Comparison of ENCODE assay signal across 28 mouse cellular contexts in the genomic region with DNA sequence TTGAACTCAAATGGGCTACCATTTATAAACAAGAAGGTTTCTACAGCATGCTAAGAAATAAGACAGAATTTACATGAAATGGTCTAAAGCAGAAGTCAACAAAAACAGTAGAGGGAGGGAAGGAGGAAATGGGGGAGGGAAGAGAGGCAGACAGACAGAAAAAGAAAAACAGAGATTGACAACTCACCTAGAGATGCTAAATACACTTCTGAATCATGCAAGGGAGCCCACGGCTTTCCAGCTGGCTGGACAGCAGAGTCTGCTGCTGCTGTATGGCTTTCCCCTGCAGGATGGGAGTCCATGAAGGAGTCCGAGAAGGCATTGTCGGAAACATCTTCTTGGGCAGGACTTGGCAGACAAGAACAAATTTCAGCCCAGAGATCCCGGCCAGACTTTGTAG.
"Had no signal": no experiment of that assay in that cellular context is flagged by ENCODE, and none has a peak within 500 bp of the region (broad histone marks: within the 10 kb centered on the region; RNA-seq: fewer than 3 reads in every experiment).

No protein-coding gene starts in this region.

- H3K4me2 ChIP-seq: embryonic facial prominence, embryonic 12.5 days; embryonic facial prominence, embryonic 13.5 days; embryonic facial prominence, embryonic 15.5 days; forebrain, embryonic 12.5 days; forebrain, embryonic 13.5 days; forebrain, embryonic 15.5 days had no signal

- H3K9me3 ChIP-seq: embryonic facial prominence, embryonic 10.5 days; embryonic facial prominence, embryonic 12.5 days; embryonic facial prominence, embryonic 13.5 days; embryonic facial prominence, embryonic 15.5 days; forebrain, embryonic 10.5 days; forebrain, embryonic 12.5 days; forebrain, embryonic 13.5 days; forebrain, embryonic 15.5 days had no signal

- H3K27ac ChIP-seq: embryonic facial prominence, embryonic 10.5 days; embryonic facial prominence, embryonic 12.5 days; embryonic facial prominence, embryonic 13.5 days; embryonic facial prominence, embryonic 15.5 days; forebrain, embryonic 10.5 days; forebrain, embryonic 12.5 days; forebrain, embryonic 13.5 days; forebrain, embryonic 15.5 days; gastrocnemius, adult 2 months had no signal

- ATAC-seq: forebrain, embryonic 13.5 days; forebrain, embryonic 14.5 days; forebrain, embryonic 15.5 days; forebrain, embryonic 16.5 days; forebrain, postnatal 0 days had no signal

- H3K27me3 ChIP-seq: embryonic facial prominence, embryonic 12.5 days; embryonic facial prominence, embryonic 13.5 days; embryonic facial prominence, embryonic 15.5 days; forebrain, embryonic 12.5 days; forebrain, embryonic 15.5 days had no signal

- H3K4me3 ChIP-seq: embryonic facial prominence, embryonic 10.5 days; embryonic facial prominence, embryonic 12.5 days; embryonic facial prominence, embryonic 13.5 days; embryonic facial prominence, embryonic 15.5 days; erythroblast, embryonic 14.5 days; forebrain, embryonic 10.5 days; forebrain, embryonic 12.5 days; forebrain, embryonic 13.5 days; forebrain, embryonic 15.5 days; gastrocnemius, adult 2 months had no signal

- DNase-seq: cerebellum, adult 18-20 months; cerebellum, adult 2 months; cerebellum, adult 8-10 months; cerebellum, adult 9-10 months; cerebellum, adult 9-11 months; cerebellum, postnatal 10 days; cerebellum, postnatal 14 days; cerebellum, postnatal 25 days; cerebellum, postnatal 36 days; embryo, embryonic 11 days; forebrain, postnatal 0 days; gastrocnemius, adult 2 months; gastrocnemius, postnatal 10 days; gastrocnemius, postnatal 14 days; gastrocnemius, postnatal 25 days; gastrocnemius, postnatal 36 days; heart, adult 11 months had no signal

- H3K9ac ChIP-seq: embryonic facial prominence, embryonic 12.5 days; embryonic facial prominence, embryonic 13.5 days; embryonic facial prominence, embryonic 15.5 days; forebrain, embryonic 12.5 days; forebrain, embryonic 15.5 days; forebrain, postnatal 0 days had no signal
